Mouse (Mus musculus) gonadal fat pad, adult 2 months (tissue): ENCODE measurements around the gene Ston2. TPM values are rescaled to one million over a fixed set of nuclear protein-coding genes. Genes with fewer than 3 reads are reported as not detected.

Experiments
- DNase-seq: peaks from one replicate; pipeline ENCODE4 v3.0.0-alpha.2; 2012; ENCODE audit warnings: low read depth
- polyA plus RNA-seq: library from polyadenylated mRNA; depleted of rRNA; stranded (reverse); fragments of >200 nt; gene quantifications from 2 replicates; pipeline ENCODE4 v1.2.3, GENCODE M21; 2012; rRNA removed

Ston2 gene
- 13.9 and 14.6 TPM in 2 replicates for polyA plus RNA-seq

DNA sequence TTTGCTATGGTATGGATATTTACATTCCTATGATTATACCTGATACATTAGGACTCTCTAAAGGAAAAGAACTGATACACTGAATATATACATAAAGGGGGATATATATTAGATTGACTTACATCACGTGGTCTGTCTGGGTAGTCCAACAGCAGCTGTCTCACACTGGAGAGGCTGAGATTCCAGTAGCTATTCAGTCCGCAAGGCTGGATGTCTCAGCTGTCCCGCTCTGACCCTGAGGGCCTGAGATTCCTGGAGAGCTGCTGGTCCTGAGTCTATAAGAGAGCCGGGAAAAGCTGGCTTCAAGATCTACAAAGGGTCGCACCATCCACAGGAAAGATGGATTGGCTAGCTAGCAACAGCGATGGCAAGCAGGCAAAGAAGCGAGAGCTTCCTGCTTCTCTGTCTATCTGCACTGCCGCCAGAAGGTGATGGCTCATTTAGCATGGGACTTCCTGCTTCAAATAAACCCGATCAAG, at the start of gene Ston2:
Gene Ston2 (minus strand): TSS at position 429 of the 479 bp plus-strand sequence.
- DNase-seq, result no peak

DNA sequence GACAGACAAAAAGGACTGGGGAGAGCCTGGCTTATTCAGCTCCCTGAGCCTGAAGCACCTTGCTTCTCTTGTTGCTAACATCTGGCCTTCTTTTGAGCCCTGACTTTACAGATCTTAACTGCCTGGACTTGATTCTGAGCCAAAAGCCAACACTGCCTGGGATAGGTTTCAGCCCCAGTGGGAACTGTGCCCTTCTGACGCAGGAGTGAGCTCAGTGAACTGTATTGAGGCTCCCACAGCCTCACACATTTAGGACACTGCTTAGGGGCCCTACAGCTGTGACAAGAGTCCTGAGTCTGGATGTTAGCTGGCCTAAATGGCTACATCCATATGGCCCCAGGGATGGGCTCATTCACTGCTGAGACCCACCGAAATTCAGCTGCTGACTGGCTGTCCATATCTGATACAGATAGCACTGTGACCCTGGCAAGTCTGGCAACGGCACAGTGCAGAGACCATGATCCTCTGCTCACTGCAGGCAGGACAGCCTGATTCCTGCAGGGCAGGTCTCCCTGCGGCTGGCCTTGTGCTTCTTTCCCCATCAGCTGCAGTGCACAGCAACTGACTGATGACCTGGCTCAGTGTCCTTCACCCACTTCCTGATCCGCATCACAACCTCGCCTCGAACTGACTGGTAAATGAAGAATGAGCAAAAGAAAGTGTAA, 49.3 kb upstream of the Ston2 start:
- DNase-seq, result no peak

- DNase-seq, result no peak
These were observed 45.7 kb upstream of the Ston2 start for GRCm38 (mm10) chr12:91833939-91834333.

- no peak for DNase-seq
These were observed 45.2 kb upstream of the Ston2 start for GRCm38 (mm10) chr12:91833237-91833938.

GRCm38 (mm10) chr12:91831410-91831809, 43.2 kb upstream of the Ston2 start:
- no peak for DNase-seq

DNA sequence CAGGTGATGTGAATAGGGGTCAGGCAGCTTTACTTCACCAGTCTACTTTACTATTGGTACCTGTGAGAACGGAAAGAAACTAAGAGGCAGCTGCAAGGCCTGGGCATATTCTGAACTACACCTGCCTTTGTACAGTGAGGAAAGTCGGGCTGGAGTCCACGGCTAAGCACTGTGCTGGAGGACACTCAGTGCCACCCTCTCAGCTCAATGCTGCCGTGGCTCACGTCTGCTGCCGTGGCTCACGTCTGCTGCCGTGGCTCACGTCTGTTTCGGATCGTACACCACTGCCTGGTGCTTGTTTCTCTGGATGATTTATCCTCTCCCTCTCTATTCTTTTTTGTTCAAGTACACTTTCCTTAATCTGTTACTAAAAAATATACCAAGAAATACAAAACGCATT, 32.3 kb upstream of the Ston2 start:
- no peak for DNase-seq

GRCm38 (mm10) chr12:91818726-91819125, 30.5 kb upstream of the Ston2 start:
- DNase-seq, result no peak

- DNase-seq, result no peak
These were observed 27.8 kb upstream of the Ston2 start for GRCm38 (mm10) chr12:91815990-91816389.

DNA sequence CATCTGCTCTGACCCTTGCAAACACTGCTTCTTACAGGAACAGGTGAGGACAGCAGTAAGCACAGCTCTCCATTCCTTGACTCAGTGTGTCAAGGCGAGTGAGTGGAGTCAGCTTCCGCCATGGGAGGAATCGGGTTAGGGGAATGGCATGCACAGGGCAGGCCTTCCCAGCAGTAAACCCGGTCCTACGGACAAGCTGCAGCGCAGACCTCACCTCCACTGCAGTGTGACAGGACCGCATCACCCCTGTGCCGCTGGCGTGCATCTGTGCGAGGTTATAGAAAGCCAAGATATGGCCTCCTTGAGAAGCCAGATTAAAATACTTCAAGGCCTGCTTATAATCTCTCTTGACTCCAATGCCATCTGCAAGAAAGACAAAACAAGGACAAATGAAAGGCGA, 27.4 kb upstream of the Ston2 start:
- DNase-seq, result no peak

DNA sequence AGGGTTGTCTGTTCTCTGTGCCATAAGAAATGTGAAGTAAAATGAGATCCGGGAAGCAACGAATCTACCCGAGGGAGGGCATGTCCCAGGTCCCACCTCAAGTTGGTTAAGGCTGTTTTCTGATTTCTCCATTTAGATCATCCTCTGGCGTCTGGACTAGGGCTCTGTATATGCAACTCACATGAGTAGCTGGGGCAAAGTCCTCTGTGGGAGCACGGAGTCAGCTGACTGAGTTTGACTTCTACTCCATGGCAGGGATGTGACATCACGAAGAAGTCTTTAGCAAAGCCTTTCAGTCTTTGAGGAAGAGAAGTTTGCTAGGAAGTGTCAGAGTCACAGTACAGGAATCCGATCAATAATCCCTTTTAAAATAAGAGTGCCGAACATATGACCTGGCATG, 20.7 kb upstream of the Ston2 start:
- DNase-seq, result no peak

DNA sequence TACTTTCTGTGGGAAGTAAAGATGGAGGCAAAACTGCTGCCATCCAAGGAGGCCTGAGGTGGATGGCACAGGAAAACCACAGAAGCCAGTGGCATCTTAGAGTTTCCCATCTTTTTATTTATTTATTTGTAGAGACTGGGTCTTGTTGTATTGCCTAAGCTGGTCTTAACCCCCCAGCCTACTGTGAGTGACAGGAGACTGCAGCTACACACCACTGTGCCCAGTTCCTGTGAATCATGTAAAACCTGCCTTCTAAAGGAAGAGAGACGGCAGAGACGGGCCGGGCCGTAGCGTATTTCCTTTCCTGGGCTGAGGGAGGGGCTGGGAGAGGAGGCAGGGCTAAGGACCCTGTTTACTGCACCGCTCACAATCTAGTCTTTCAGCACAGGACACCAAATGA, 19.6 kb upstream of the Ston2 start:
- DNase-seq, result no peak

DNA sequence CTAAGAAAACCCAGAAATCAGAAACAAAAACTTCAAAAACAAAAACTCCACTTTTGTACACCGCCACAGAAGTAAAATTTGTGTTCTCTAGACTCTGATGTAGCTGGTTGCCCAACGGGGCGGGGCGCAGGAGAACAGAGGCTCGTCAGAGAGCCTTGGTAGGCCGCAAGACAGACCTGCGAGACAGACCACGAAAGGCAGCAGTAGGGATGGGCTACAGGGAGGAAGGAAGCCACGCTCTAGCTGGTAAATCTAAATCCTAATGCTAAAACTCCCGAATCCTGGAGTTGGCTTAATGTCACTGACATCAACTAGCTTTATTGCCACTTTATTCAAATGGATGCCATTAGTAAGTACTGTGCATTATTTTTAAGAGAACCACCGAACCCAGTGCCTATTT, 18.9 kb upstream of the Ston2 start:
- no peak for DNase-seq

- DNase-seq, result no peak
These were observed 16.1 kb upstream of the Ston2 start for GRCm38 (mm10) chr12:91804262-91804661.

- no peak for DNase-seq
These were observed 15.2 kb upstream of the Ston2 start for GRCm38 (mm10) chr12:91803207-91803932.

- DNase-seq, result no peak
These were observed 14.5 kb upstream of the Ston2 start for GRCm38 (mm10) chr12:91802586-91803206.

DNA sequence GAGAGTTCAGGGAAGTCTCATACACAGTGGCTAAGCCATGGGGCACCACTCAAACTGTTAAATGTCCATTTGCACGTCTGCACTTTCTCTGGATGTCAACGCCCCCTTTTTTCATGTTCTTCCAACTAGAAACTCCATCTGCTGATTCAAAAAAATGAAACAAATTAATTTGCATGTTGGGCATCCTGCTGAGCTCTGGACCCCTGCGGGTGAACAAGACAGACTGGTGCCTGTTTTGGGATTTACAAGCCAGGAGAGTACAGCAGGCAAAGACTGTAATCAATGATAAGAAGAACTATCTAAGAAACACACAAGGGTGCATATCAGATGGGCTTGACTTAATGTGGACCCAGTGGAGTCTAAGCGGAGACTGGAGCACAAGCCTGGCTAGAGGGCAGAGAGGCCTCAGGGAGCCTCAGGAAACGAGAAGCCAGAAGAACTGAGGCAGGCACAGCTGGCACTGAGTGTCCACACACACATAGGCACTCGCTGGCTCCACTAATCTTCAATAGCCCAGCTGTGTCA, 12.7 kb upstream of the Ston2 start:
- DNase-seq, result no peak

DNA sequence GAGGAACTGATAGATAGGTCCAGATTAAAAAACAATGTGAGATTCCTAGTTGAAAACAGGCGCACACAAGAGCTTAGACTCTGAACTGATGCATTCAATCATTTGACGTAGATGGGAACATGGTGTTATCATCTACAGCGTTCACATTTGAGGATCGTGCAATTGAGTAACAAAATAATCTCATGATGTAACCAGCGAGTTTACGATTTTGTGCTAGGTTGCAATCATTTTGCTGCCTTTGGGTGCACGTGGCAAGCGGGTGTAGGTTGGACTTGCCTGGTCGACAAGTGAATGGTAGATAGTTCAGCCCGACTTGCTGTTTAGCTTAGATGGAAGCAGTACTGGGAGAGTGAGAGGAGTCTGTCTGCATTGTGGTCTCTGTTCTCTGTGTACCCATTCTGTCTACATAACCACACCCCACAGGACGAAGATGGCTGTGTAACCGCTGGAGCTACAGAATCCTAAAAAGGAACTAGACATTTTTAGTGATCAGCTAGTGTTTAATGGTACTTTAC, 11.7 kb upstream of the Ston2 start:
- no peak for DNase-seq

DNA sequence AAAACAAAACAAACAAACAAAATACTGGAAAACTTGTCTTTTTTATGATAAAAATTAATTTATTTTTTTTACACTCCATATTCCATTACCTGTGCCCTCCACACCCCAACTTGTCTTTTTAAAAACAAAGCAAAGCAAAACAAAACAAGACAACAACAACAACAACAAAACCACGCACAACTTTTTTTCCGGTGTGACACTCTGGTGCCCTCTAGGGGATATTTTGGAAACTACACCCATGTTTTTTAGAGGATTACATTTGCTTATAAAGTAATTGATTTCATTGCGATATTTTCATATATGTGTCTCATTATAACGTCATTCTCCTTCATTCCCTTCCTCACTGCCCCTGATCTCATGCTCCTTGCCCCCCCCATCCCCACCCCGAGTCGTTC, 11.2 kb upstream of the Ston2 start:
- no peak for DNase-seq

GRCm38 (mm10) chr12:91798720-91799378, 10.7 kb upstream of the Ston2 start:
- no peak for DNase-seq

DNA sequence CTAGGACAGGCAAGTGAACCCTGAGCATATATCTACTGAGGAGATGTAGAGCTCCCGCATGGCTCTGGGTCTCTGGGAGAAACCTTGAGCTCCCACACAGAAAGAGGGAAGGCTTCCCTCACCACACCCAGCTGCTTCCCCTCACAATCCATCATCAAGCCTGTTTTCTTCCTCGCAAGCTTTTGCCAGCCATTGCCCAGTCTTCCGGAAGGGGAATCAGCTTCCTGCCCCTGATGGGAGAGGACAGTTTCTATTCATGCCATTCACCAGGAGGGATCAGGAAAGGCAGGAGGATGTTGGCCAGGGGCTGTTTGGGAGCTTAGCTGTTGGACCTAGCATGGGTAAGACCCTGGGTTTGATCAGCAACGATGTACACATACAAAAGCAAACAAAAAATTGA, 8.6 kb upstream of the Ston2 start:
- DNase-seq, result no peak

DNA sequence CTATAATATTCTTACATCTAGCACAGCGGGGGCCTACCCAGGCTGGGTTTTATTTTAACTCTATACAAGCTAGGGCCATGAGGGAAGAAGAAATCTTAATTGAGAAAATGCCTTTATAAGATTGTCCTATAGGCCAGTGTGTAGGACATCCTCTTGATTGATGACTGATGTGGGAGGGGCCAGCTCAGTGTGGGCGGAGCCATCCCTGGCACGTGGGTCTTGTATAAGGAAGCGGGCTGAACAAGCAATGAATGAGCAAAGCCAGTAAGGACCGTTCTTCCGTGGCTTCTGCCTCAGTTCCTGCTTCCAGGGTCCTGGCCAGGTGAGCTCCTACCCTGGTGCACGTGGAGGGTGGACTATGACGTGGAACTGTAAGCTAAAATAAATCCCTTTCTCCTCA, 5.1 kb upstream of the Ston2 start:
- DNase-seq, result no peak
